ENCODE assay signal across 9 mouse cellular contexts in genomic region chr11:119988391-119988790, GRCm38 (mm10). TPM values are rescaled to one million over a fixed set of nuclear protein-coding genes. Genes with fewer than 3 reads are reported as not detected.
DNase-seq lines count a peak whose midpoint lies in the region; ATAC-seq and TF ChIP-seq lines count a peak whose summit lies in the region.
"Had no signal": no experiment of that assay in that cellular context is flagged by ENCODE, and none has a peak within 500 bp of the region (broad histone marks: within the 10 kb centered on the region; RNA-seq: fewer than 3 reads in every experiment).

No protein-coding gene starts in this region.

- H3K4me1 ChIP-seq in embryonic facial prominence, embryonic 14.5 days (ENCODE audit: control insufficient read depth, insufficient read depth, low read length) = peaks cover 29% of the 10 kb centered on the region
- H3K4me1 ChIP-seq in heart, postnatal 0 days (ENCODE audit: control insufficient read depth, insufficient read depth) = 0 out of 2 replicates have a peak, but pooled peaks cover 22% of the 10 kb centered on the region

- no peak for DNase-seq in layer of hippocampus, adult 2 months (ENCODE audit: low spot score in 2 of 2)
- no peak for DNase-seq in layer of hippocampus, postnatal 10 days (ENCODE audit: low spot score in 2 of 2)
- no peak for DNase-seq in embryonic facial prominence, embryonic 14.5 days (ENCODE audit: low spot score)
- DNase-seq in heart, postnatal 0 days (ENCODE audit: low spot score) = no peak
- DNase-seq in testis, postnatal 10 days (ENCODE audit: low spot score) = no peak
- DNase-seq in layer of hippocampus, postnatal 25 days (ENCODE audit: extremely low spot score in 1 of 2, low spot score in 1 of 2) = no peak
- DNase-seq in thymus, postnatal 10 days (ENCODE audit: low spot score in 2 of 2) = no peak
- DNase-seq: thymus, postnatal 36 days had no signal

- no peak for TF ChIP-seq CTCF in layer of hippocampus, adult 2 months (conservative IDR thresholded peaks at IDR 0.05)
- TF ChIP-seq CTCF in heart, postnatal 0 days (IDR thresholded peaks at IDR 0.05; ENCODE audit: low read depth) = no peak

- H3K27ac ChIP-seq in layer of hippocampus, adult 2 months = peak overlapping the region; percentile 92
- peak overlapping the region; percentile 70 for H3K27ac ChIP-seq in embryonic facial prominence, embryonic 14.5 days (replicated peaks; ENCODE audit: low read depth, low read length)
- H3K27ac ChIP-seq in heart, postnatal 0 days (ENCODE audit: low read depth) = 0 out of 2 replicates have a peak overlapping the region, but pooled peaks have one; percentile 44

- WGBS in embryonic facial prominence, embryonic 14.5 days = 86% methylated on average over 7 of the region's 7 CpGs
- 97% methylated on average over 7 of the region's 7 CpGs for WGBS in heart, postnatal 0 days

- no peak for ATAC-seq in embryonic facial prominence, embryonic 14.5 days (ENCODE audit: low read depth)
- no peak for ATAC-seq in heart, postnatal 0 days (ENCODE audit: insufficient read depth, low read depth)

- no peak for TF ChIP-seq POLR2A in myocyte (IDR thresholded peaks at IDR 0.05; ENCODE audit: insufficient read length, low read depth)

- H3K9me3 ChIP-seq in embryonic facial prominence, embryonic 14.5 days (ENCODE audit: control insufficient read depth, low read length) = no peaks in the 10 kb centered on the region
- no peaks in the 10 kb centered on the region for H3K9me3 ChIP-seq in heart, postnatal 0 days (replicated peaks; ENCODE audit: control insufficient read depth, low read length)

- peaks cover 6% of the 10 kb centered on the region for H3K79me2 ChIP-seq in myocyte (ENCODE audit: control insufficient read depth, insufficient read depth)

- H3K4me2 ChIP-seq in embryonic facial prominence, embryonic 14.5 days (ENCODE audit: low read depth, low read length) = no peak overlapping the region
- H3K4me2 ChIP-seq in heart, postnatal 0 days (ENCODE audit: low read depth, low read length) = no peak overlapping the region
- H3K4me2 ChIP-seq in myocyte (ENCODE audit: low read depth) = peak overlapping the region; percentile 65

- H3K4me3 ChIP-seq in layer of hippocampus, adult 2 months = no peak overlapping the region
- no peak overlapping the region for H3K4me3 ChIP-seq in embryonic facial prominence, embryonic 14.5 days (ENCODE audit: low read depth, low read length)
- H3K4me3 ChIP-seq in heart, postnatal 0 days (ENCODE audit: low read depth, low read length) = no peak overlapping the region
- no peak overlapping the region for H3K4me3 ChIP-seq in myocyte

- TF ChIP-seq EP300 in heart, postnatal 0 days (IDR thresholded peaks at IDR 0.05; ENCODE audit: low read depth) = no peak

- H3K36me3 ChIP-seq in embryonic facial prominence, embryonic 14.5 days (ENCODE audit: control insufficient read depth, insufficient read depth, low read length) = 0 out of 2 replicates have a peak, but pooled peaks cover 3% of the 10 kb centered on the region
- peaks cover 6% of the 10 kb centered on the region; the same call in 1 of the 2 replicates for H3K36me3 ChIP-seq in heart, postnatal 0 days (replicated peaks; ENCODE audit: control insufficient read depth, insufficient read depth, low read length)
- H3K36me3 ChIP-seq in myocyte (ENCODE audit: control insufficient read depth, insufficient read depth) = peaks cover 4% of the 10 kb centered on the region

- no peak overlapping the region for H3ac ChIP-seq in myocyte (ENCODE audit: control insufficient read depth, insufficient read length)

- no peaks in the 10 kb centered on the region for H3K27me3 ChIP-seq in embryonic facial prominence, embryonic 14.5 days (replicated peaks; ENCODE audit: control insufficient read depth, insufficient read depth, low read length)
- H3K27me3 ChIP-seq in heart, postnatal 0 days (ENCODE audit: control insufficient read depth, insufficient read depth, low read length) = no peaks in the 10 kb centered on the region
- no peaks in the 10 kb centered on the region for H3K27me3 ChIP-seq in myocyte (ENCODE audit: control insufficient read depth, insufficient read depth, insufficient read length)

- no peak overlapping the region for H3K9ac ChIP-seq in embryonic facial prominence, embryonic 14.5 days (ENCODE audit: low read depth, low read length)
- H3K9ac ChIP-seq in heart, postnatal 0 days (replicated peaks; ENCODE audit: low read depth, low read length) = no peak overlapping the region

TF ChIP-seq in myocyte, 11 proteins besides CTCF, POLR2A, EP300 and RAD21:
- no peak for TF ChIP-seq REST (IDR thresholded peaks at IDR 0.05; ENCODE audit: insufficient read depth, insufficient read length)
- TF ChIP-seq POLR2AphosphoS2 (IDR thresholded peaks at IDR 0.05; ENCODE audit: insufficient read length, low read depth) = no peak
- no peak for TF ChIP-seq MYOG (IDR thresholded peaks at IDR 0.05; ENCODE audit: control insufficient read depth in 1 of 3, insufficient read depth in 1 of 3, insufficient read length in 2 of 3, low read depth in 2 of 3)
- no peak for TF ChIP-seq TCF12 (IDR thresholded peaks at IDR 0.05; ENCODE audit: insufficient read depth, poor library complexity, severe bottlenecking)
- no peak for TF ChIP-seq MYOD1 (IDR thresholded peaks at IDR 0.05; ENCODE audit: control insufficient read depth in 1 of 3, insufficient read length in 2 of 3, low read depth in 2 of 3)
- no peak for TF ChIP-seq MAX (IDR thresholded peaks at IDR 0.05; ENCODE audit: low read depth)
- TF ChIP-seq USF1 (IDR thresholded peaks at IDR 0.05; ENCODE audit: low read depth) = peak; percentile 84

RNA-seq across cellular contexts. Expression of gene Baiap2, which starts 45.8 kb away (rescaled TPM):
- total RNA-seq in layer of hippocampus, adult 2 months (2021) = 100 to 1,000 TPM; 244 to 257 TPM
- 100 to 1,000 TPM in 1 of 2 experiments, 10 to 100 TPM in 1; 96.2 to 102 TPM for total RNA-seq in layer of hippocampus, postnatal 10 days (2021)
- polyA plus RNA-seq in embryonic facial prominence, embryonic 14.5 days (2014; fragmentation: Nextera tagmentation; extraction: Ambion mirVana) = 22.1 and 26.5 TPM in 2 replicates
- total RNA-seq in heart, postnatal 0 days (2014; rRNA removed; ENCODE audit: low replicate concordance) = 16.1 and 22.0 TPM in 2 replicates
- 7.8 and 8.2 TPM in 2 replicates for polyA plus RNA-seq in heart, postnatal 0 days (2015; fragmentation: Nextera tagmentation; extraction: Ambion mirVana)
- 23.0 TPM for polyA plus RNA-seq in myocyte (2012; fragmentation: generic; extraction: Trizol)
- total RNA-seq in layer of hippocampus, postnatal 25 days (2021) = 100 to 1,000 TPM; 226 to 231 TPM

RNA-seq across cellular contexts. Expression of gene Aatk, which starts 58.6 kb away (rescaled TPM):
- 100 to 1,000 TPM; 196 to 207 TPM for total RNA-seq in layer of hippocampus, adult 2 months (2021)
- 100 to 1,000 TPM; 136 to 148 TPM for total RNA-seq in layer of hippocampus, postnatal 10 days (2021)
- 8.7 and 10.8 TPM in 2 replicates for polyA plus RNA-seq in embryonic facial prominence, embryonic 14.5 days (2014; fragmentation: Nextera tagmentation; extraction: Ambion mirVana)
- 4.7 and 22.1 TPM in 2 replicates for total RNA-seq in heart, postnatal 0 days (2014; rRNA removed; ENCODE audit: low replicate concordance)
- 0.63 and 0.71 TPM in 2 replicates for polyA plus RNA-seq in heart, postnatal 0 days (2015; fragmentation: Nextera tagmentation; extraction: Ambion mirVana)
- 0.26 TPM for polyA plus RNA-seq in myocyte (2012; fragmentation: generic; extraction: Trizol)
- total RNA-seq in layer of hippocampus, postnatal 25 days (2021) = 100 to 1,000 TPM; 221 to 225 TPM
